Mouse (Mus musculus): ENCODE measurements around the gene Nectin1.

DNA sequence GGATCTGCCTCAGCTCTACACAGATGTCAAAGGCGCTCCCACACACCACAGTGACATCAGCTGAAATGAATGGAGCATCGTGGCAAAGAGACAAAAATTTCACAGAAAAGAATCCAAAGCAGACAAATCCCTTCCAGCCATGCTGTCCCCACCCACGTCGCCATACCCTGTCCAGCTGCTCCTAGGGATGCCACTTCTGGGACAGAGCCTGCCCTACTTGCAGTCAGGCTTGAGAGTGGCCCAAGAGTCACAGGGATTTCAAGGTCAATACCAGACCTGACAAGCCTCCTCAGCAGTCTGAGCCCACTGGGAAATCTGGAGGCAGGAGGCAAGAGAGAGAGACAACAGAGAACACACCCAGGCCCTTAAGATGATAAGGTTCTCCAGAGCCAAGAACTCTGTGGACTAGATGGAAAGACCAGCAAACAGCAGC, 24.4 kb upstream of the Nectin1 start:
- TF ChIP-seq MAFK (IDR thresholded peaks at IDR 0.05; ENCODE audit: insufficient replicate concordance, low read length) = no peak
- TF ChIP-seq POLR2A (IDR thresholded peaks at IDR 0.05; ENCODE audit: low read depth, low read length) = no peak
- TF ChIP-seq HCFC1 (IDR thresholded peaks at IDR 0.05; ENCODE audit: low read depth, low read length) = no peak
- no peak for TF ChIP-seq MAZ (IDR thresholded peaks at IDR 0.05; ENCODE audit: low read depth, low read length)
- no peak for TF ChIP-seq CTCF (conservative IDR thresholded peaks at IDR 0.05 in 1 of 2, IDR thresholded peaks at IDR 0.05 in 1 of 2; ENCODE audit: low read depth in 2 of 2, low read length in 2 of 2)
- TF ChIP-seq E2F4 (IDR thresholded peaks at IDR 0.05; ENCODE audit: insufficient replicate concordance, low read depth, low read length) = no peak
- no peak for TF ChIP-seq NRF1 (IDR thresholded peaks at IDR 0.05; ENCODE audit: low read depth, low read length)
- TF ChIP-seq ZC3H11A (IDR thresholded peaks at IDR 0.05; ENCODE audit: low read depth, low read length) = no peak
- no peak for TF ChIP-seq TBP (conservative IDR thresholded peaks at IDR 0.05; ENCODE audit: low read depth, low read length)
- no peak for TF ChIP-seq ETS1 (conservative IDR thresholded peaks at IDR 0.05; ENCODE audit: low read depth, low read length)
- TF ChIP-seq JUND (conservative IDR thresholded peaks at IDR 0.05; ENCODE audit: low read depth, low read length) = no peak
- no peak for TF ChIP-seq USF1 (IDR thresholded peaks at IDR 0.05; ENCODE audit: low read depth, low read length)
- TF ChIP-seq MAX (IDR thresholded peaks at IDR 0.05; ENCODE audit: low read length) = no peak
